Mouse (Mus musculus): ENCODE results near the gene Nrp2.

- no peak for TF ChIP-seq HCFC1 (IDR thresholded peaks at IDR 0.05; ENCODE audit: borderline replicate concordance, insufficient read depth, low read length)
- no peak for TF ChIP-seq CHD2 (IDR thresholded peaks at IDR 0.05; ENCODE audit: low read depth, low read length)
- no peak for TF ChIP-seq MAFK (IDR thresholded peaks at IDR 0.05; ENCODE audit: insufficient read depth, low read depth, low read length)
- no peak for TF ChIP-seq ZC3H11A (IDR thresholded peaks at IDR 0.05; ENCODE audit: borderline replicate concordance, low read depth, low read length)
- no peak for TF ChIP-seq ZNF384 (IDR thresholded peaks at IDR 0.05; ENCODE audit: low read depth, low read length)
Observed at GRCm38 (mm10) chr1:62765171-62765570, 62.1 kb downstream of the Nrp2 start.
